Mouse (Mus musculus) adrenal gland, postnatal 10 days (tissue): ENCODE results near the gene Mmd. TPM values are rescaled to one million over a fixed set of nuclear protein-coding genes. Genes with fewer than 3 reads are reported as not detected.
"Not testable (repeated sequence)": the region's sequence is repeated elsewhere in the genome, so short reads cannot be mapped to it uniquely, and the experiment has no call there.

Experiments used
- DNase-seq: peaks from one replicate; pipeline ENCODE4 v3.0.0; 2021; ENCODE audit warnings: mixed read lengths
- total RNA-seq, 2 experiments: library from RNA; stranded (reverse); gene quantifications; 2 replicates each; pipeline ENCODE4 v1.2.3; 2021

Mmd gene
- total RNA-seq, 2 experiments from 2014 or later, result 69.2 to 89.2 TPM

DNA sequence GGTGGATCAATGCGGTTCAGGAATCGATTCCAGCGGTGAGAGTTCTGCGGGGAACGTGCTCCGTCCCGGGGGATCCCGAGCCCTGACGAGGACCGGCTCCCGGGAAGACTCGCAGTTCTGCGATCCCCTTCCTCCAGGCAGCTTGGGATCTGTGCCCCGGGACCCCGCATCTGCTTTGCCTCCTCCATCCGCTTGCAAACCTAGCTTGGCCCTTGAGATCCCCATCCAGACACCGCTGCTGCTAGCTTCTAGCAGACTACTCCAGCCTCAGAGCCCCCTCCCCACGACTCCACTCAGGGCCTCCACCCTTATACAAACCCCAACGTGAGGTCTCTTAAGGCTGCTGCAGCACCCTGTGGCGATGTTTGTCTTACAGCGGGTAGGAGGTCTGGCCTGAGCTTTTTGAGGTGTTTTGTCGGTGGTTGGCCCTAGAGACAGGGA lies 465 bp downstream of the Mmd start:
- DNase-seq, result no peak

DNA sequence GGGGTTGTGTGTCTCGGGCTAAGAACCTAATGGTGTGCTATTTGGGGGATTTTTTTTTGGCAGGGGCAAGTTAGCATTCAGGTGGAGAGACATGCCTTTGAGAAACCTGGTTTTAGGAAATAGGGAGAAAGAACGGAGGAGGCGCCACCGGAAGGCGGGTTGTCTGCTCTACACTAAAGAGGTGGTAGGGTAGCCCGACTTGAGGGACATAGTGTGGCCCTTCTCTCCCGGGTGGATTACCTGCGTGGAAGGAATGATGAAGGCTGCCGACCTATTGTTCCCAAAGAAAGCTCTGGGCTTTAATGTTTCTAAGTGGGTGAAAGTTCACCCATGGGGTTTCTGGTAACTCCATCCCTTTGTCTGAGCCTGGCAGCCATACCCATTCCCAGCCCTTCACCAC lies 933 bp downstream of the Mmd start:
- peak; percentile 30 for DNase-seq

DNA sequence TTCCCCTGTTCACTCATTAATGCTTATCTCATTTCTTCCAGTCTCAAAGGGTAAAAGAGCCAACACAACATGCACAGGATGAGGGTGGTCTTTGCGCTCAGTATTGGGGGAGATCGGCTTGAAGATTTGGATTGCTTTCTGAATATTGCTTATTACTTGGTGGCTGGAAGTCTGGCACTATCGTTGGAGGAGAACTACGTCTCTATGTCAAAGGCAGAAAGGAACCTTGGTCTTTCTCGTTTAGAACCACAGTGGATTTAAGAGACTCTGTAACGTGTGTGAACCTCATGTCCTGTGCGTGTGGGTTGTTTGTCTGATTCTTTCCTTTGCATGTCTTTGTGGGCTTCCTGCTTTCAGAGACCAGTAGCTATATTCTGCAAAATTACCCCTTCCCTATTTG lies 1.5 kb downstream of the Mmd start:
- no peak for DNase-seq

DNA sequence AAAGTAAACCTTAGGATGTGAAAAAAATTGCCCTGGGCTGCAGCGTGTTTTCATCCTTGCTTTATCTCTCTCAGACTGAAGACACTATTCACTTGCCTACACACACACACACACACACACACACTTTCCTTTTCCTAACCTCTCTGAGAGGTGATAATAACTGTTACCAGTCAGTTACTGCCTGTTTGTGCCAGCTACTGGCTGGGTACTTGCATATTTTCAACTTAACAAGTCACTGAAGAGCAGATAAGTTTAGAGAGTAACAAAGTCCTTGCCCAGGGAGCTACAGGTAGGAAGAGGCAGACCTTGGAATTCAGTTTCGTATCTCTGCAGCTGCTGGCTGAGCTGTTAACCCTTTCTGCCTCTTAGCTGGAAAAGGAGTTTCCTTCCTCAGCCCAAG lies 2.7 kb downstream of the Mmd start:
- no peak for DNase-seq

DNA sequence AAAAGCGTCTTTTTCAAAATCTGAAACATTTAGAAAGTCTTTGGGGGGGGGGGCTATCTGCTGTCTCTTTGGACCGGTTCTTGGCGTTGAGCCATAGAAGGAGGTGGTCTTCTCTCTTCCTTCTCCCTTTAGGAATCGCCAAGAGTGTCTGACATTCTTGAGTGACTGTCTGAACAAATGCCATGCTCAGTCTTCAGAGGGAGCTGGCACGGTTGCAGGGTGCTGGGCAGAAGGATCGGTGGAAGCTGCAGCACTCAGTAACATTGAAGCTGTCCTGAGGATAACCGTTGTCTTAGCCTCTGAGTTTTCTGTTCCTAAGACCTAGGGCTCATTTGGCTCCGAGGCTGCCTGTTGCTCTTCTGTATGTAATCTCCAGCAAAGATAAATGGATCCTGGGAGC lies 3.1 kb downstream of the Mmd start:
- DNase-seq, result peak; percentile 24

GRCm38 (mm10) chr11:90254536-90254935 lies 5.3 kb downstream of the Mmd start:
- no peak for DNase-seq

GRCm38 (mm10) chr11:90255687-90256086 lies 6.4 kb downstream of the Mmd start:
- DNase-seq, result no peak

DNA sequence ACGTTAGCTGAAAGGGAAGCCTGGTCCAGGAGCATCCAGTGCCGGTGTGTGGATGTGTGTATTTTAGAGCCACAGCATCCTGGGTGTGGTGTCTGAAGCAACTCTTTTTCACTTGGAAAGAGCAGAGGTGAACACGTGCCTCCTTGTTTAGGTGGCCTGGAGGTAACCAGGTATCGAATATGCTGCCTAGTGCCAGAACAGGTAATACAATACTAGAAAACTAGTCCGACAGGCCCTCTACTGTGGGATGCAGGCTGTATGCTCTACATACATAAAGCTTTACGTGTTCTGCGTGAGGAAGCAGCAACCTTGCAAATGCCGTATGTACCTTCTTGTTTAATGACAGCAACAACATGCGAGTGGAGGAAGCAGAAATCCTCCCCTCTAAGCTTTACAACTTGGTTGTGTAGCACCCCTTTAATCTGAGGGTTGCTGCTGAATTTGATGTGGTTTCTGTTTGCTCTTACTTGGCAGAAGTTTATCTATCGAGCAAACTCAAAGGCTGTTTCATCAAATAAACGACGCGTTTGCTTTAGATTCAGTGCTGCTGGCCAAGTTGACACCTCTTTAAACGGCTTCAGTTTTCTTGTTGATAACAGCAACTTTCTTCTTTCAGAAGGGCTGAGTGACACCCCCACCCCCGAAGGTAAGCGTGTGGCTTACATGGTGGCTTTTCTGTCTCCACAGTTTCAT lies 7.7 kb downstream of the Mmd start:
- no peak for DNase-seq

- DNase-seq, result no peak
These were observed 9.2 kb downstream of the Mmd start for GRCm38 (mm10) chr11:90258321-90258927.

DNA sequence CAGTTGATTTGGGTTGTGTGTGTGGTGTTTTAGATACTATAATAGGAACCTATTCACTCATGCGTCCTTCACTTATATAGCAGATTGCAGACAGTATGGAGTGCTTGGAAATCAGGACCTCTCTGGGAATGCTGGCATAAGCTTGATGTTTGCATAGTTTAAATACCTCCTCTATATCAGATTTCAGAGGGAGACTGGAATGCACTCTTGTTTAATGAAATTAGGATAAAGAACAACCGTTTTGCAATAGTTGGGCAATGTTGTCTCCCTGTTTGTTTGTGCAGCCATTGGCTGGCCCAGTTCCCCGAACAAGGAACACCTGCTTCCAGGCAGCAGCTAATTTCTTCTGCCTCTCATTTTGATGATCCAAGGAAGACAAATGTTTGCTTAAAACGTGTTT lies 9.8 kb downstream of the Mmd start:
- DNase-seq, result peak; percentile 48

DNA sequence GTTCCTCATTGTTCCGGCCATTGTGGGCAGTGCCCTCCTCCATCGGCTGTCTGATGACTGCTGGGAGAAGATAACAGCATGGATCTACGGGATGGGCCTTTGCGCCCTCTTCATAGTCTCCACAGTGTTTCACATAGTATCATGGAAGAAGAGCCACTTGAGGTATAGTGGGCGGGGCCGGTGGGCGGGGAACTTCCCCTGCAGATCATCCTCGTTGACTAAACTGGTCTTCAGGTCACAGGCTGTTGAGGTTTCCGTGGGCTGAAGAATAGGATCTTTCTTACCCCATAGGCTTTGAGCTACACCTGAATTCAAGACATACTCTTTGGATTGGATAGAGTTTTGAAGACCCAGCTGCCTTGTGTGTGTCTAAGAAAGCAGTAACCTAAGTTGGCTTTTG lies 10.6 kb downstream of the Mmd start:
- DNase-seq, result no peak

DNA sequence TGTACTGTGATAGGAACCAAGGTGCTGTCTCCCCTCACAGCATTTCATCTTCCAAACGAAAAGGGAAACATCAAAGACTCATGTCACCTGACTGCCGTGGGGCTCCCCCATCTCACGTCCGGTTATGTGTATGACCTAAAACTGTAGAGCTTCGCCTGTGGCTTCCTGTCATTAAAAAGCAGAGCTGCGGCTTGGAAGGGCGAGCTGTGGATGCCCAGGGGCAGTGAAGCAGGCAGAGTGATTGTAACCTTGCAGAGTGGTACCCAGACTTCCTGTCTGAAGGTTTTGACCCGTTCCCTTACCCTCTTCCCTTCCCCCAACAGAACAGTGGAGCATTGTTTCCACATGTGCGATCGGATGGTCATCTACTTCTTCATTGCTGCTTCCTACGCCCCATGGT lies 14.9 kb downstream of the Mmd start:
- DNase-seq, result no peak

GRCm38 (mm10) chr11:90265581-90265980 lies 16.3 kb downstream of the Mmd start:
- DNase-seq, result no peak

- no peak for DNase-seq
These were observed 19.7 kb downstream of the Mmd start for GRCm38 (mm10) chr11:90268934-90269333.

- DNase-seq, result no peak
These were observed 20.3 kb downstream of the Mmd start for GRCm38 (mm10) chr11:90269398-90270123.

- no peak for DNase-seq
These were observed 21.0 kb downstream of the Mmd start for GRCm38 (mm10) chr11:90270132-90270877.

DNA sequence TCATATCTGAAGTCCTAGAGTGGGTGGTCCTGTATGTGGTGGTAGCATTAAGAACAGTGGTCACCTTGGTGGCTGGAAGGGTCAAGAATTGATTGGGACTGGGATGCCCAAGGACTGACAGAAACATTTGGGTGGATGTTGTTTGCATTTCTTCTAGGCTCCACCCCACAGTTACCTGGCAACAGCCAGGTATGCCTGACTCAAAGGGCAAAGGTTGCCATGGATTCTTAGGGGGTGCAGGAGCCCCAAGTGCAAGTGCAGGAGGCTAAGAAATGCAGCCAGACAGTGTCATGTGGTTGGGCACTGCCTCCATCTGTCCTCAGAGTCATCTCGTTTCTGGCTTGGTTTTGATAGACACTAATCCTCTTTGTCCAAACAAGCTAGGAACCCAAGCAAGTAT lies 24.9 kb downstream of the Mmd start:
- DNase-seq, result no peak

GRCm38 (mm10) chr11:90275663-90276062 lies 26.4 kb downstream of the Mmd start:
- peak; percentile 66 for DNase-seq

DNA sequence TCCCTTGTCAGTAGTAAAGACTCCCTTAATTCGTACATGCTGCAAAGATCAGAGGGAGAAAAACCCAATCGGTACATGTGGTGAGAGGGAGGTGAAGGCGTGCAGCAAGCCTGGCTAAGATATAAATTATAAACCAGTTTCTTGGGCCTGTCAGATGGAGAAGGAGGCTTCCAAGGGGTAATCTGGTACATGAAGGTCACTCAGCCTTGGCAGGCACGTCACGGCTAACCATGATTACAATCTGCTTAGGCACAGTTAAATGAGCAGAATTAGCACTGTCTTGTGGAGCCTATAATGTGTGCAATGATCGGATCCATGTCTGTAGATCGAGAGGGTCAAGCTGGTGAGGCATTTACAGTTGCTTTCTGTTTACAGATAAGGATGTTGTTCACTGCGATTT lies 26.9 kb downstream of the Mmd start:
- DNase-seq, result peak; percentile 31

GRCm38 (mm10) chr11:90276561-90276960 lies 27.3 kb downstream of the Mmd start:
- no peak for DNase-seq

GRCm38 (mm10) chr11:90280069-90280468 lies 30.8 kb downstream of the Mmd start:
- no peak for DNase-seq

- DNase-seq, result not testable (repeated sequence)
These were observed 32.7 kb downstream of the Mmd start for GRCm38 (mm10) chr11:90281943-90282342.

- DNase-seq, result no peak
These were observed 33.9 kb downstream of the Mmd start for GRCm38 (mm10) chr11:90283159-90283558.
